Mouse (Mus musculus) kidney, embryonic 16.5 days (tissue): ENCODE measurements at regions not wholly inside any gene's neighbourhood (a gene's known extent, or its start where the extent isn't known, plus 50 kb on each side); places are given as distances from the start of the nearest gene placed in this dataset.

Experiments used
- ATAC-seq: fragments of 200-750 bp; cut with Nextera tagmentation; 2 replicates; pipeline ENCODE4 v1.8.0; 2017; ENCODE audit warnings: moderate TSS enrichment; ENCODE audit not compliant: low FRiP score, low TSS enrichment
- H3K27ac ChIP-seq: fragments of 300-500 bp; sonication (generic); 2 replicates; pipeline ENCODE4 v1.5.1; 2014; ENCODE audit warnings: low read length
- H3K27me3 ChIP-seq: fragments of 300-500 bp; sonication (generic); 2 replicates; pipeline ENCODE4 v1.6.1; 2014; ENCODE audit warnings: low read length, control low read depth, mixed read lengths; ENCODE audit not compliant: insufficient read depth
- H3K36me3 ChIP-seq: fragments of 300-500 bp; sonication (generic); 2 replicates; pipeline ENCODE4 v1.6.1; 2014; ENCODE audit warnings: low read length, control low read depth, mixed read lengths; ENCODE audit not compliant: insufficient read depth
- H3K4me1 ChIP-seq: fragments of 300-500 bp; sonication (generic); 2 replicates; pipeline ENCODE4 v1.6.1; 2014; ENCODE audit warnings: low read length, control low read depth, mixed read lengths; ENCODE audit not compliant: insufficient read depth
- H3K4me2 ChIP-seq: fragments of 300-500 bp; sonication (generic); replicated peaks from 2 replicates; pipeline ENCODE4 v1.6.1; 2014; ENCODE audit warnings: low read depth, low read length
- H3K4me3 ChIP-seq: fragments of 300-500 bp; sonication (generic); 2 replicates; pipeline ENCODE4 v1.5.1; 2014; ENCODE audit warnings: mild to moderate bottlenecking, low read length
- H3K9ac ChIP-seq: fragments of 300-500 bp; sonication (generic); replicated peaks from 2 replicates; pipeline ENCODE4 v1.6.1; 2014; ENCODE audit warnings: low read length
- H3K9me3 ChIP-seq: fragments of 300-500 bp; sonication (generic); 2 replicates; pipeline ENCODE4 v1.6.1; 2016; ENCODE audit warnings: low read length, control low read depth
- WGBS: fragments of 180-500 bp; shearing (Covaris S2); extraction: QIAGEN DNeasy Blood & Tissue Kit; methylation state at CpG from one replicate; pipeline ENCODE4 v1.1.7; 2014; 5-methylcytosine and 5-hydroxymethylcytosine counted together

DNA sequence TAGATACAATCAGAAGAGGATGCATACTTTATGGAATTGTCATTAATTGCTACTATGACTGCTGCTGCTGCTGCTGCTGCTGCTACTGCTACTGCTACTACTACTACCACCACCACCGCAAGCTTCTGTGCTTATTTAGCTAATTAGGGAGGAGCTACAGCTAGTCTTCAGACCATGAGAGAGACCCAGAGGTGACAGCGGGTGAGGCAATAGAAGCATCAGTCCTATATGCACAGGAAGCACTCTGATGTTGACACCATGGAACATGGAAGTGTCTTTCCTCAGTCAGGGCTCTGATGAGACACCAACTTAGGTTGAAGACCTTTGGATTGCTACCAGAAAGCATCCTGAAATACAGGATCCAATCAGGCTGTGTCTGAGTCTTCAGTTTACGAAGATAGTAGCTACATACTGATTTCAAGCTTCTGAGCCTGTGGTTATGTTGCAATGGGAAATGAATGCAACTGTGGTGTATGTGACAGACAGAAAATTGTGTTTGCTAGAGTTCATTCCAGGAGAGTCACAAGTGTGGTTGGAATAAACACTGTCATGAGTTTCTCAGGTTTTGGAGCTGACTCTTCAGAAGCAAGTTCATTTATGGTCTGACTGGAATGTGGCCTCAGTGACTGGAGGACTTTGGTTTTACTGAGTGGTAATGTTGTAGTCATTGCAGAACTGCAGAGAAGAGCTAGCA, 355.0 kb downstream of the Mex3b start:
- Histone ChIP-seq H3K36me3 (no peaks in the 10 kb centered on the region), H3K4me3 (no peak overlapping the region), H3K27me3 (no peaks in the 10 kb centered on the region), H3K9ac (no peak overlapping the region), H3K27ac (no peak overlapping the region), H3K4me2 (no peak overlapping the region), H3K9me3 (peaks cover 2% of the 10 kb centered on the region; the same call in 1 of the 2 replicates), H3K4me1 (no peaks in the 10 kb centered on the region)
- 83% methylated on average over 3 of the region's 3 CpGs for WGBS
- no peak for ATAC-seq

DNA sequence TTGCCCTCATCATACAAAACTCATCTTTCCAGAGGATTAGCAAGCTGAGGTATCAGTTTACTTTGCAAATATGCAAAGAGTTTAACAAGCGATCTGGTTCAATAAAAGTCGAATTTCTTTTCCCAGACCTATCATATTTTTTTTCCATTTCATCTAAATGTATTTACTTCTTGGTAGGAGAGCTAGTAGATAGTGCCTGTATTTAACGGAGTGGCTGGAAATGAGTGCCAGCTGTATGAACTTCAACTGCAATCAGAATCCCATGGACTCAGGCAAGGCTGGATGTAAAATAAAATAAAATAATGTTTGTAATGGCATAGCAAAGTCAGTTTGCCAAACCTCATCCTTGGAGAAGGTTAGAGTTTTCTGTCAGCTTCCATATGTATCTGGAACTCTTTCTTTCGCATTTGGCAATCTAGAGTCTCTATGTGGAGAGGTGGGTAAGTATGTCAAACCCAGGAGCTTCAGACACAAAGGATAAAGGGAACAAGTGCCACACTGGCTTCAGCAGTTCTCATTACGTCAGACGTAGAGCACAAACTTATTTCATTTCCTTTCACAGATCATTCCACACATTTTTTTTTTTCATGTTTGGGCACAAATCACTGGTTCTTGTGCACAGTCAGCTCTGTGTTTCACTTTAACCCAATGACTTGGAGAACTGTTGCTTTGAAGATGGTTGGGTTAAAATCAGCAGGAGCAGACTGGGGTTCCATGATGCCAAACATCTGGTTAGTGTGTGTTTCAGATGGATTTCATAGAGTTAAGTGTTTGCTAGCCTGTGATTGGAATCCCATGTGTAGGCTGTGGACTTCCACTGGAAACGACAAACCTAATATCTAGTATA, 357.2 kb upstream of the Tmc3 start:
- Histone ChIP-seq H3K4me3 (no peak overlapping the region), H3K36me3 (no peaks in the 10 kb centered on the region), H3K9ac (no peak overlapping the region), H3K27me3 (no peaks in the 10 kb centered on the region), H3K27ac (no peak overlapping the region), H3K4me2 (no peak overlapping the region), H3K9me3 (peaks cover 8% of the 10 kb centered on the region), H3K4me1 (peaks cover 11% of the 10 kb centered on the region; the same call in 1 of the 2 replicates)
- 79% methylated on average over 7 of the region's 7 CpGs for WGBS
- ATAC-seq, result no peak

DNA sequence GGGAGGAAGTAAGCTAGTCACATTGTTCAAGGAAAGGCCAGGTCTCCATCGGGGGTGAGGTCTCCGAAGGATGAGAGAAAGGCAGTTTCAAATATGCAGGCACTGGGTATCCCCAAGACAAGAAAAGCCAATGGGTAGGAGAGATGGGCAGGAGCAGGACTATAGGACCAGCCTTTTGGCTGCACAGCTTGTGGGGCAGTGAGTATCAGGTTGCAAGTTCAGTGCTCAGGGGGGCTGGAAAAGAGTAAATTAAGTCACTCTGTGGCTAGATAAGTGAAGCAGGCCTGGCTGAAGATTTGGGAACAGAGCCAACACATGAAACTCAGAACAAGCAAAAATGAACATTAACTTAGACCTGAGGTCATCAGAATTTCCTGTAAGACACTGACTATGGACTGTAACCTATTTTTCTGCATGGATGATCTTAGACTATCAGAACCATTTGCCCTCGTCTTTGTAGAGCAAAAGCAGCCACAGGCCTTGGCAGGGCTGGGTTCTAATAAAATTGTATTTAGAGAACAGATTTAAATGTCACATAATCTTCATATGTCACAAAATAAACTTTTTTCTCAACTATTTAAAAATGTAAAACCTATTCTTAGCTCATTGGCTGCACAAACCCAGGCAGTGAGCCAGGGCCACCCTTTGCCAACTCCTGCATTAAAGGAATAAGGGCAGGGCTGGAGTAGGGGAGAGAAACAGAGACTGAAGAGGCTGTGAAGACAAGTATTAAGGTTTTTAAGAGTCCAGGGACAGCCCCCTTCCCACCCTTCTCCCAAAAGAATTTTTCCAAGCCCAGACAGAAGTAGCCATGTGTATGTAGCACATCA, 354.0 kb upstream of the Tmc3 start:
- WGBS, result 41% methylated on average over 3 of the region's 3 CpGs
- H3K4me1 ChIP-seq, result peaks cover 11% of the 10 kb centered on the region; the same call in 1 of the 2 replicates
- H3K9me3 ChIP-seq, result peaks cover 8% of the 10 kb centered on the region
- no peak overlapping the region for H3K4me3 ChIP-seq
- peak; percentile 54; the same call in 1 of the 2 replicates for ATAC-seq
- no peaks in the 10 kb centered on the region for H3K36me3 ChIP-seq
- no peaks in the 10 kb centered on the region for H3K27me3 ChIP-seq
- no peak overlapping the region for H3K4me2 ChIP-seq
- H3K9ac ChIP-seq, result no peak overlapping the region
- H3K27ac ChIP-seq, result no peak overlapping the region

DNA sequence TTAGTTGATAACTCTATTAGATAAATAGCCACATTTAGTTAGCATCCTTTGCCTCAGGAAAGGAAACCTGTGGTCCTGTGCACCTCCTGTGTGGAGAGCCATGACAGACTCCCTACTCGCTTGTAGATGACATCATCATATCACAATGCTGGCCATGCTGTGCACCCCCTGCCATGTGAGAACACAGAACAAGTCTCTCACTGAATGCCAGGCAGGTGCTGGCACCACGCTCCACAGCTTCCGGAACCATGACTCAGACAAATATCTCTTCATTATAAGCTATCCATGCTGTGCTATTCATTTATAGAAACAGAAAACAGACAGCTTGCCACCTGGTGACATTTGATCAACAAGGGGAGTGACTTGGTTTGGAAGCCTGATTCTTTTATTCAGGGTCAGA, 349.1 kb upstream of the Tmc3 start:
- no peak for ATAC-seq
- 84% methylated on average over 3 of the region's 3 CpGs for WGBS
- Histone ChIP-seq H3K27ac (no peak overlapping the region), H3K4me3 (no peak overlapping the region), H3K36me3 (no peaks in the 10 kb centered on the region), H3K4me2 (no peak overlapping the region), H3K4me1 (peaks cover 4% of the 10 kb centered on the region; the same call in 1 of the 2 replicates), H3K27me3 (no peaks in the 10 kb centered on the region), H3K9me3 (no peaks in the 10 kb centered on the region), H3K9ac (no peak overlapping the region)

DNA sequence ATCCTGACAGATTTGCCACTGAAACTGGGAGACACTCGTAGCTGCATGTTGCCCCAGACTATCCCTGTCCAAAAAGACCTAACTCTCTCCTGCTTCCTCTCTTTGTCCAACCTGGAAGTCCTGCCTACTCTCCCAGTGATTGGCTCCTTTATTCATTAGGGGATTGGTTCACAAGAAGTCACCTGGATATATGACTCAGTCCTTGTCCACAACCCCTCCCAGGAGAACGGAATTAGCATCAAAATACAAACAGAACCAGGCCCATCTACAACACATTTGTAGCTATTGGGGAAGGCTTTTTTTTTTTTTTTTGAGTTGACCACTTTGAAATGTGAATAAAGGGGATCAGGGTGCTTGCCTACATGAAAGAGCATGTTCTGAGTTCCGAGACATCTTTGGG, 347.4 kb upstream of the Tmc3 start:
- no peaks in the 10 kb centered on the region for H3K4me1 ChIP-seq
- H3K9me3 ChIP-seq, result no peaks in the 10 kb centered on the region
- H3K27me3 ChIP-seq, result no peaks in the 10 kb centered on the region
- no peak overlapping the region for H3K4me3 ChIP-seq
- no peak overlapping the region for H3K9ac ChIP-seq
- H3K4me2 ChIP-seq, result no peak overlapping the region
- H3K27ac ChIP-seq, result no peak overlapping the region
- no peaks in the 10 kb centered on the region for H3K36me3 ChIP-seq
- ATAC-seq, result no peak
- WGBS, result 87% methylated on average over 3 of the region's 3 CpGs

DNA sequence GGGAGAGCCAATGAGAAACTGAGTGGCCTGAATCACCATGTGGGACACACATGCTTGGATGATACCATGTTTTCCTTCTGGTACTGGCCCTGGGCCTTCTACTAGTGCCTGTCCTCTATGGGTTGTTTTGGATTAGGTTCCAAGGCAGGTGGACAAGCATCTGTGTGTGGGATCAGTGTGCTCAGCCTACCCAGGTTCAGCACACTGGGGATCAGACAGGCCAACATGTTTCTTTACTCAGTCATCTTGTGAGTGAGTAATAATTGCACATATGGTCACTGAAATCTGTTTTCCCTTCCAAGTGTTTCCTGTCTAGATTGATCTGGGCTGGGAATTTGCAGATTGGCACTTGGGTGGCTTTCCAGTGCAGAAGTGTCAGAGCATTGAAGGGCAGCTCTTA, 346.6 kb upstream of the Tmc3 start:
- no peaks in the 10 kb centered on the region for H3K4me1 ChIP-seq
- H3K27ac ChIP-seq, result no peak overlapping the region
- no peak overlapping the region for H3K9ac ChIP-seq
- H3K9me3 ChIP-seq, result no peaks in the 10 kb centered on the region
- H3K27me3 ChIP-seq, result no peaks in the 10 kb centered on the region
- no peak overlapping the region for H3K4me2 ChIP-seq
- no peak overlapping the region for H3K4me3 ChIP-seq
- ATAC-seq, result no peak
- no peaks in the 10 kb centered on the region for H3K36me3 ChIP-seq

DNA sequence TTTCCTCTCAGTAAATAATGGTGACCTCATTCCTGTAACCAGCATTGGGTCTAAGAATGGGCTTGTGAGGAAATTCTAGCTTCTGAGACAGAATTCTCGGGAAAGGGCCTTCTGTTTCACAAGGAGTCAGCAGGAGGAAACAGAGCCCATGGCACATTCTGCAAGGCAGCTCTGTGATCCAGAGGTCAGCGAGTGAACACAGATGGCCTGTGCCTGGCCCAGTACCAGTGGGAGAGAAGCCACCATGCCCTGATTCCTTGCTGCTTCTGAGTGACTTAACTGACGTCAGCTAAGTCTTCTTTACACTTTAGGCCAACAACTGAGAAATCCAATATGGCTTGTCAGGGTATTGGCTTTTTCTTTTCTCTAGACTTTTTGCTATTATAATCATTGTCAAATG, 342.5 kb upstream of the Tmc3 start:
- WGBS, result 50% methylated on average over 3 of the region's 3 CpGs
- Histone ChIP-seq H3K27ac (no peak overlapping the region), H3K9ac (no peak overlapping the region), H3K4me2 (no peak overlapping the region), H3K4me1 (no peaks in the 10 kb centered on the region), H3K9me3 (no peaks in the 10 kb centered on the region), H3K36me3 (no peaks in the 10 kb centered on the region), H3K4me3 (no peak overlapping the region), H3K27me3 (no peaks in the 10 kb centered on the region)
- no peak for ATAC-seq

DNA sequence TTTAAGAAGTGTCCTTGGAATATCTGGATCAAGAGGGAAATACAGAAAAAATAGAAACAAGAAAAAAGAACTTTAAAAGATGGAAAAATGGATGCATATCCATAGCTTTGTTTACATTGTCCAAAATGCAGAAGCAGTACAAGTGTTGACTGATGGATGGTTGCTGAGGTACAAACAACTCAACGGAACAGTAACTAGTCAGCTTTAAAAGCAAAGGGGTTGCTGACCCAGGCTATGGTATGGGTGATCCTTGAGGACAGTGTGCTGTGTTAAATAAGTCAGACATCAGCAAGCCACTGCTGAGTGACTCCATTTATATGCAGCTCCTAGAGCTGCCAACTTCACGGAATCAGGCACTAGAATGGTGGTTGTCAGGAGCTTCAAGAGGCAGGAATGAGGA, 338.9 kb upstream of the Tmc3 start:
- no peak overlapping the region for H3K27ac ChIP-seq
- no peak overlapping the region for H3K4me3 ChIP-seq
- H3K4me2 ChIP-seq, result no peak overlapping the region
- WGBS, result 76% methylated on average over 2 of the region's 2 CpGs
- no peak for ATAC-seq
- no peaks in the 10 kb centered on the region for H3K27me3 ChIP-seq
- H3K4me1 ChIP-seq, result no peaks in the 10 kb centered on the region
- no peak overlapping the region for H3K9ac ChIP-seq
- H3K36me3 ChIP-seq, result no peaks in the 10 kb centered on the region
- H3K9me3 ChIP-seq, result no peaks in the 10 kb centered on the region

DNA sequence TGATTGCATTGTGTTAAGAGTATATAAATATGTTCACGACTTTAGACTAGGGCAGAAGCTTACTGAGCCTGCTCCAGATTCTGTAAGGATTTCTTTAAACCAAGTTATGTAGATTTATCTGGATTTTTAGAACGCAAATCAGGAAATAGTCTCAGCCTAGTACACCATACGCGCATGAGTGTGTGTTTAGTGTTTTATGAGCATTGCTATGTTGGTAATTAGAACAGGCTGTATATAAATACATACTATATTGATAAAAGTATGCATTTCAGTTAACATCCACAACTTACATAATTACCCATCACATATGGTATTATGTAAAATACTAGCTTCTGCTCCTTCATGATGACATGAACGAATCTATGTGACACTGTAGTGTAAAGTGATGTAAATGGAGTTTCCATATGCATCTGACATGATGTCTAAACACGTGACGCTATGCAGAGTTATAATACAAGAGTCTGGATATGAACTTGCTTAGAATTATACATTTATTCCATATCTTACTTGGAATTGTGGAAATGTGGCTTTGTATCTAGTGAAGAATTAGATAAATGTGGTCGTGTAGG, 332.6 kb upstream of the Tmc3 start:
- no peak overlapping the region for H3K27ac ChIP-seq
- no peak overlapping the region for H3K4me2 ChIP-seq
- H3K36me3 ChIP-seq, result no peaks in the 10 kb centered on the region
- no peaks in the 10 kb centered on the region for H3K4me1 ChIP-seq
- H3K9me3 ChIP-seq, result no peaks in the 10 kb centered on the region
- H3K9ac ChIP-seq, result no peak overlapping the region
- no peaks in the 10 kb centered on the region for H3K27me3 ChIP-seq
- no peak overlapping the region for H3K4me3 ChIP-seq
- WGBS, result 85% methylated on average over 8 of the region's 8 CpGs
- no peak for ATAC-seq
